Mouse (Mus musculus) MEL (cell line): ENCODE results near the gene Pdss2. TPM values are rescaled to one million over a fixed set of nuclear protein-coding genes. Genes with fewer than 3 reads are reported as not detected.
"Not testable (repeated sequence)": the region's sequence is repeated elsewhere in the genome, so short reads cannot be mapped to it uniquely, and the experiment has no call there.

ENCODE experiments used
- DNase-seq: peaks from one replicate; pipeline ENCODE4 v3.0.0; 2011; ENCODE audit warnings: low read depth, low spot score
- H3K27ac ChIP-seq: 2 replicates; pipeline ENCODE4 v1.5.1; 2012; ENCODE audit warnings: low read depth, mild to moderate bottlenecking, control low read depth, low read length, moderate library complexity; ENCODE audit not compliant: control insufficient read depth
- H3K27me3 ChIP-seq, 2 experiments: fragments of 150-350 bp in 1 of 2; sonication (generic) in 1 of 2; 2 replicates each; pipeline ENCODE4 v1.6.1; 2012; ENCODE audit warnings: low read length in 2 of 2, mild to moderate bottlenecking in 2 of 2, improper control_type of control experiment in 1 of 2, moderate library complexity in 1 of 2; ENCODE audit not compliant: insufficient read depth in 2 of 2, control insufficient read depth in 1 of 2
- H3K36me3 ChIP-seq, 2 experiments: 2 replicates each; pipeline ENCODE4 v1.6.1; 2012 to 2014; ENCODE audit warnings: low read length in 2 of 2, improper control_type of control experiment in 1 of 2, inconsistent platforms in 1 of 2, mild to moderate bottlenecking in 1 of 2; ENCODE audit not compliant: insufficient read depth in 2 of 2, control insufficient read depth in 1 of 2
- H3K4me1 ChIP-seq, 2 experiments: fragments of 150-350 bp in 1 of 2; sonication (generic) in 1 of 2; 2 replicates each; pipeline ENCODE4 v1.6.1; 2012; ENCODE audit warnings: low read length in 2 of 2, improper control_type of control experiment in 1 of 2, mild to moderate bottlenecking in 1 of 2; ENCODE audit not compliant: insufficient read depth in 2 of 2, control insufficient read depth in 1 of 2
- H3K4me3 ChIP-seq, 2 experiments: fragments of 150-350 bp in 1 of 2; sonication (generic) in 1 of 2; 2 replicates each; pipeline ENCODE4 v1.5.1; 2012; ENCODE audit warnings: low read depth in 2 of 2, low read length in 2 of 2, mild to moderate bottlenecking in 2 of 2, moderate library complexity in 2 of 2, control low read depth in 1 of 2, improper control_type of control experiment in 1 of 2; ENCODE audit not compliant: control insufficient read depth in 1 of 2, insufficient read depth in 1 of 2
- H3K79me2 ChIP-seq: 2 replicates; pipeline ENCODE4 v1.6.1; 2012; ENCODE audit warnings: mild to moderate bottlenecking, low read length, moderate library complexity; ENCODE audit not compliant: control insufficient read depth, poor library complexity, insufficient read depth
- H3K9ac ChIP-seq: 2 replicates; pipeline ENCODE4 v1.6.1; 2012; ENCODE audit warnings: low read depth, mild to moderate bottlenecking, control low read depth, low read length, moderate library complexity; ENCODE audit not compliant: control insufficient read depth, poor library complexity, severe bottlenecking
- H3K9me3 ChIP-seq: fragments of 150-350 bp; sonication (generic); replicated peaks from 2 replicates; pipeline ENCODE4 v1.6.1; 2012; ENCODE audit warnings: mild to moderate bottlenecking, low read length, improper control_type of control experiment, moderate library complexity; ENCODE audit not compliant: insufficient read depth
- CHD1 ChIP-seq: IDR thresholded peaks from 2 replicates; pipeline ENCODE4 v1.6.1; 2012; ENCODE audit warnings: low read depth, mild to moderate bottlenecking, inconsistent platforms, low read length, improper control_type of control experiment
- CHD2 ChIP-seq: IDR thresholded peaks from 2 replicates; pipeline ENCODE4 v1.6.1; 2011; ENCODE audit warnings: low read length, improper control_type of control experiment
- CTCF ChIP-seq, 3 experiments: IDR thresholded peaks in 2 of 3; conservative IDR thresholded peaks in 1 of 3; 2 replicates each; pipeline ENCODE4 v1.5.1; 2011 to 2012; ENCODE audit warnings: low read length in 3 of 3, low read depth in 2 of 3, mild to moderate bottlenecking in 2 of 3, improper control_type of control experiment in 1 of 3, inconsistent platforms in 1 of 3, mixed read lengths in 1 of 3, moderate library complexity in 1 of 3; ENCODE audit not compliant: control insufficient read depth in 1 of 3, insufficient read depth in 1 of 3, poor library complexity in 1 of 3, severe bottlenecking in 1 of 3
- GATA1 ChIP-seq: IDR thresholded peaks from 2 replicates; pipeline ENCODE4 v1.6.1; 2011; ENCODE audit warnings: low read depth, low read length, improper control_type of control experiment
- HCFC1 ChIP-seq: IDR thresholded peaks from 2 replicates; pipeline ENCODE4 v1.6.1; 2012; ENCODE audit warnings: low read depth, mild to moderate bottlenecking, inconsistent platforms, low read length, improper control_type of control experiment, moderate library complexity
- MAZ ChIP-seq: IDR thresholded peaks from 2 replicates; pipeline ENCODE4 v1.6.1; 2012; ENCODE audit warnings: low read depth, mild to moderate bottlenecking, inconsistent platforms, low read length, improper control_type of control experiment
- MXI1 ChIP-seq: IDR thresholded peaks from 2 replicates; pipeline ENCODE4 v1.6.1; 2011; ENCODE audit warnings: mild to moderate bottlenecking, low read depth, low read length, improper control_type of control experiment
- MYB ChIP-seq: IDR thresholded peaks from 2 replicates; pipeline ENCODE4 v1.6.1; 2011; ENCODE audit warnings: mild to moderate bottlenecking, low read depth, low read length, improper control_type of control experiment
- POLR2A ChIP-seq, 2 experiments: IDR thresholded peaks; 2 replicates each; pipeline ENCODE4 v1.6.1; 2011 to 2012; ENCODE audit warnings: low read length in 2 of 2, mild to moderate bottlenecking in 2 of 2, control low read depth in 1 of 2, improper control_type of control experiment in 1 of 2, low read depth in 1 of 2, moderate library complexity in 1 of 2; ENCODE audit not compliant: control insufficient read depth in 1 of 2, insufficient read depth in 1 of 2, poor library complexity in 1 of 2
- POLR2AphosphoS5 ChIP-seq: IDR thresholded peaks from 2 replicates; pipeline ENCODE4 v1.6.1; 2012; ENCODE audit warnings: low read depth, borderline replicate concordance, mild to moderate bottlenecking, inconsistent platforms, low read length, moderate library complexity, mixed read lengths
- TBP ChIP-seq: IDR thresholded peaks from 2 replicates; pipeline ENCODE4 v1.8.0; 2011; ENCODE audit warnings: low read depth, low read length, improper control_type of control experiment
- ZMIZ1 ChIP-seq: IDR thresholded peaks from 2 replicates; pipeline ENCODE4 v1.6.1; 2012; ENCODE audit warnings: low read depth, mild to moderate bottlenecking, inconsistent platforms, low read length, improper control_type of control experiment, moderate library complexity
- ZNF384 ChIP-seq: IDR thresholded peaks from 2 replicates; pipeline ENCODE4 v1.6.1; 2012; ENCODE audit warnings: low read depth, mild to moderate bottlenecking, inconsistent platforms, low read length, improper control_type of control experiment
- polyA plus RNA-seq, 2 experiments: library from polyadenylated mRNA; stranded (reverse) in 1 of 2; unstranded in 1 of 2; fragments of >175 nt in 1 of 2; fragments of >200 nt in 1 of 2; gene quantifications; 2 replicates each; pipeline versions ENCODE4 v1.2.1 to v1.2.4; 2012; ENCODE audit warnings: low replicate concordance in 2 of 2, low read depth in 1 of 2; ENCODE audit not compliant: insufficient read length in 2 of 2, insufficient read depth in 1 of 2, missing spikeins in 1 of 2
- total RNA-seq: library from RNA; depleted of rRNA; stranded (reverse); fragments of 300-350 nt; gene quantifications from 2 replicates; pipeline ENCODE4 v1.2.3, GENCODE M21; 2012

The Pdss2 gene
- total and polyA plus RNA-seq, 3 experiments = 14.3 to 14.8 TPM; not detected in 1

DNA sequence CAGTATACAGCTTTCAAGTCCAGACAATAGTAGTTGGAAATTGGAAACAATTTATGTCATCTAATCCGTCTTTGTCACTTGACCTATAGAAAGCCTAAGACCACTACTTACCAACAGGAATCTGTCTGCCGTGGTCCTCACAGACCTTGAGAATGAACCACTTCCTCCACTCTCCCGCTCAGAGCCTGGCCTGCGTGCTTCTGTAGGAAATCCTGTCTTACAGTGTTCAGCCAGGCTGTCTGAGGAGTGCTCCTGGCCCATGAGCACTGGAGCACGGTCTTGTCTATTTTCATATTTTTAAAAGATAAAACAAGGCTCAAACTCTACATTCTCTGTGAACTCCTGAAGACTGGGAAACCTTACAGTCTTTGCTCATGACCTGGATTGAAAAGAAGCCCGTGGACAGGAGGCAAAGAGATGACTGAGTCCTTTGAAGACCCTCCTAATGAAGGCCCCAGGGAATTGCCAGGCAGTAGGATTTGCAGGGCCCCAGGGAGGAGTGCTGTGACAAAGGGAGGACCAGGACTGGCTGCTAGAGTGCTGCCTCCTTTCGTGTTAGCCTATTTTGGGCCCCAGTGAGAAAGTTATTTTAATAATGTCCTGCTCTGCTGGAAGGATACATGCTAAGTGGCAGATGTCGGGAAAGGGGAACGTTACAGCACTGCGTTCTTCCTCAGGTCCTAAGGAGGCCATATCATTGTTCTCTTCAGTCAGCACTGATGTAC, 188.4 kb downstream of the Pdss2 start:
- Histone ChIP-seq H3K79me2 (no peaks in the 10 kb centered on the region), H3K27ac (no peak overlapping the region), H3K4me3 (no peak overlapping the region), H3K4me1 (peaks cover 0 to 10% of the 10 kb centered on the region in 2 experiments; a peak in 1 of 4 replicates), H3K36me3 (peaks cover 0 to 9% of the 10 kb centered on the region in 2 experiments; a peak in 2 of 4 replicates), H3K9me3 (no peaks in the 10 kb centered on the region), H3K27me3 (no peaks in the 10 kb centered on the region), H3K9ac (no peak overlapping the region)
- DNase-seq = no peak
- TF ChIP-seq CHD2 (no peak), CHD1 (no peak), GATA1 (no peak)

DNA sequence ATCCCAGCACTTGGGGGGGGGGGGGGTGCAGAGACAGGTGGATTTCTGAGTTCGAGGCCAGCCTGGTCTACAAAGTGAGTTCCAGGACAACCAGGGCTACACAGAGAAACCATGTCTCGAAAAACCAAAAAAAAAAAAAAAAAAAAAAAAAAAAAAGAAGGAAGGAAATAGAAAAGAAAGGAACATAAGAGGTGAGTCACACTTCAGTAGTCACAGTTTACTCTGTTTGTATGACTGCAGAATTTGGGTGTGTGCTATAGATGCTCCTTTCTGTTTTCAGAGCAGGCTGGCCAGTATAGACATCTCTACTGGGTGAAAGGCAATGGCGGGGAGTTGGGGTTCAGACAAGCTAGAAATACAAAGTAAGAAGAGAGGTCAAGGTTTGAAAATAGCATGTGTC, 189.9 kb downstream of the Pdss2 start:
- not testable (repeated sequence) for H3K27ac ChIP-seq, H3K4me1 ChIP-seq
- peak; percentile 74 for TF ChIP-seq ZNF384

GRCm38 (mm10) chr10:43417346-43417745, 196.1 kb downstream of the Pdss2 start:
- Histone ChIP-seq H3K27ac (no peak overlapping the region), H3K4me3 (no peak overlapping the region)
- TF ChIP-seq POLR2AphosphoS5 = no peak
- TF ChIP-seq POLR2A (IDR thresholded peaks at IDR 0.05; ENCODE audit: control insufficient read depth in 1 of 2, insufficient read depth in 1 of 2, low read depth in 1 of 2, low read length in 2 of 2, poor library complexity in 1 of 2) = no peak
- no peak for TF ChIP-seq TBP
- no peak for TF ChIP-seq MAZ
- TF ChIP-seq MXI1 = no peak
- TF ChIP-seq ZMIZ1 = no peak
- no peak for TF ChIP-seq MYB
- no peak for TF ChIP-seq HCFC1
- TF ChIP-seq CTCF (IDR thresholded peaks at IDR 0.05 in 2 of 3, conservative IDR thresholded peaks at IDR 0.05 in 1 of 3; ENCODE audit: control insufficient read depth in 1 of 3, insufficient read depth in 1 of 3, low read depth in 2 of 3, low read length in 3 of 3, poor library complexity in 1 of 3, severe bottlenecking in 1 of 3) = no peak

More for the DNA sequence above, 189.9 kb downstream of the Pdss2 start:
- H3K9me3 ChIP-seq, H3K79me2 ChIP-seq, H3K27me3 ChIP-seq, H3K9ac ChIP-seq, H3K36me3 ChIP-seq, H3K4me3 ChIP-seq: not testable (repeated sequence)
- peak; percentile 16 for DNase-seq

More at GRCm38 (mm10) chr10:43417346-43417745, 196.1 kb downstream of the Pdss2 start:
- no peaks in the 10 kb centered on the region for H3K4me1 ChIP-seq
- DNase-seq = no peak
- H3K36me3 ChIP-seq = no peaks in the 10 kb centered on the region
- H3K9me3 ChIP-seq = no peaks in the 10 kb centered on the region
- H3K9ac ChIP-seq = no peak overlapping the region
- H3K79me2 ChIP-seq = no peaks in the 10 kb centered on the region
- H3K27me3 ChIP-seq = no peaks in the 10 kb centered on the region
